Mouse (Mus musculus): ENCODE results near the gene Olfr1279. TPM values are rescaled to one million over a fixed set of nuclear protein-coding genes. Genes with fewer than 3 reads are reported as not detected.
"Not testable (repeated sequence)": the region's sequence is repeated elsewhere in the genome, so short reads cannot be mapped to it uniquely, and the experiment has no call there.

Olfr1279 gene
- not detected for total RNA-seq (2021)
- long read RNA-seq, experiment 1 = 0 reads
- long read RNA-seq, experiment 2 = 0 reads

GRCm38 (mm10) chr2:111300374-111300773 is at the start of gene Olfr1279:
Olfr1279 (plus strand) TSS chr2:111300635.
- Histone ChIP-seq H3K4me3 (no peak within 1 kb of the TSS), H3K27ac (no peak within 1 kb of the TSS)
- TF ChIP-seq CTCF (conservative IDR thresholded peaks at IDR 0.05) = no peak
- no peak for DNase-seq (ENCODE audit: low spot score in 2 of 2)

GRCm38 (mm10) chr2:111254216-111254615 is 46.2 kb upstream of the Olfr1279 start, which contains the start of gene Olfr1276:
Olfr1276 (plus strand) TSS chr2:111254516.
- no peak for TF ChIP-seq CTCF (conservative IDR thresholded peaks at IDR 0.05)
- H3K27ac ChIP-seq = no peak within 1 kb of the TSS
- H3K4me3 ChIP-seq = no peak within 1 kb of the TSS
- no peak for DNase-seq (ENCODE audit: low spot score in 2 of 2)

- no peak for DNase-seq (ENCODE audit: low spot score in 2 of 2)
- no peak for TF ChIP-seq CTCF (conservative IDR thresholded peaks at IDR 0.05)
- Histone ChIP-seq H3K4me3 (no peak within 1 kb of the TSS), H3K27ac (no peak within 1 kb of the TSS)
Measured at GRCm38 (mm10) chr2:111274006-111274405, 26.4 kb upstream of the Olfr1279 start, which contains the start of gene Olfr1277. Olfr1277 (minus strand) TSS chr2:111274106.

GRCm38 (mm10) chr2:111289836-111290235 is 10.6 kb upstream of the Olfr1279 start, which contains the start of gene Olfr1278:
Olfr1278 (plus strand) TSS chr2:111290136.
- no peak for DNase-seq (ENCODE audit: low spot score in 2 of 2)

GRCm38 (mm10) chr2:111298541-111298940 is 1.9 kb upstream of the Olfr1279 start:
- no peak for TF ChIP-seq CTCF (conservative IDR thresholded peaks at IDR 0.05)
- DNase-seq (ENCODE audit: low spot score in 2 of 2) = no peak
- Histone ChIP-seq H3K4me3 (no peak overlapping the region), H3K27ac (no peak overlapping the region)

More at GRCm38 (mm10) chr2:111289836-111290235, 10.6 kb upstream of the Olfr1279 start, which contains the start of gene Olfr1278:
- no peak within 1 kb of the TSS for H3K4me3 ChIP-seq
- TF ChIP-seq CTCF (conservative IDR thresholded peaks at IDR 0.05) = no peak
- no peak within 1 kb of the TSS for H3K27ac ChIP-seq

- Histone ChIP-seq H3K27ac (no peak within 1 kb of the TSS), H3K4me3 (no peak within 1 kb of the TSS)
- no peak for DNase-seq (ENCODE audit: low spot score in 2 of 2)
- no peak for TF ChIP-seq CTCF (conservative IDR thresholded peaks at IDR 0.05)
Measured at GRCm38 (mm10) chr2:111313717-111314116, 13.3 kb downstream of the Olfr1279 start, which contains the start of gene Olfr1280. Olfr1280 (plus strand) TSS chr2:111314017.

- H3K4me3 ChIP-seq = no peak within 1 kb of the TSS
- no peak within 1 kb of the TSS for H3K27ac ChIP-seq
- no peak for TF ChIP-seq CTCF (conservative IDR thresholded peaks at IDR 0.05)
- DNase-seq (ENCODE audit: low spot score in 2 of 2) = no peak
Measured at GRCm38 (mm10) chr2:111326220-111326619, 25.8 kb downstream of the Olfr1279 start, which contains the start of gene Olfr1281. Olfr1281 (plus strand) TSS chr2:111326520.

GRCm38 (mm10) chr2:111333721-111334120 is 33.3 kb downstream of the Olfr1279 start:
- not testable (repeated sequence) for H3K27ac ChIP-seq; H3K4me3 ChIP-seq; DNase-seq (ENCODE audit: low spot score in 2 of 2)

- no peak within 1 kb of the TSS for H3K27ac ChIP-seq
- DNase-seq (ENCODE audit: low spot score in 2 of 2) = no peak
- no peak within 1 kb of the TSS for H3K4me3 ChIP-seq
- TF ChIP-seq CTCF (conservative IDR thresholded peaks at IDR 0.05) = no peak
Measured at GRCm38 (mm10) chr2:111335976-111336375, 35.5 kb downstream of the Olfr1279 start, which contains the start of gene Olfr1282. Olfr1282 (minus strand) TSS chr2:111336076.

Other genes with a start within 250 kb of the Olfr1279 start
- not detected for gene Gm13941, start 194.7 kb upstream of the Olfr1279 start, total RNA-seq (2021)
- gene Gm15130, start 147.7 kb upstream of the Olfr1279 start, total RNA-seq (2021) = not detected
- not detected for gene 4930430A15Rik, start 71.0 kb upstream of the Olfr1279 start, total RNA-seq (2021)
- not detected for gene Olfr1275, start 65.3 kb upstream of the Olfr1279 start, total RNA-seq (2021)
- not detected for gene Olfr1276, start 46.1 kb upstream of the Olfr1279 start, total RNA-seq (2021)
- not detected for gene Olfr1277, start 26.5 kb upstream of the Olfr1279 start, total RNA-seq (2021)
- not detected for gene Olfr1278, start 10.5 kb upstream of the Olfr1279 start, total RNA-seq (2021)
- not detected for gene Olfr1280, start 13.4 kb downstream of the Olfr1279 start, total RNA-seq (2021)
- not detected for gene Olfr1281, start 25.9 kb downstream of the Olfr1279 start, total RNA-seq (2021)
- not detected for gene Olfr1282, start 35.4 kb downstream of the Olfr1279 start, total RNA-seq (2021)
- not detected for gene Olfr1283, start 66.2 kb downstream of the Olfr1279 start, total RNA-seq (2021)
- not detected for gene Olfr1284, start 74.9 kb downstream of the Olfr1279 start, total RNA-seq (2021)
- not detected for gene Olfr1286, start 122.5 kb downstream of the Olfr1279 start, total RNA-seq (2021)
- gene Olfr1287, start 148.5 kb downstream of the Olfr1279 start, total RNA-seq (2021) = not detected
- gene Olfr1288, start 173.5 kb downstream of the Olfr1279 start, total RNA-seq (2021) = not detected
- gene Olfr1289, start 180.2 kb downstream of the Olfr1279 start, total RNA-seq (2021) = not detected
- not detected for gene Olfr1290, start 193.2 kb downstream of the Olfr1279 start, total RNA-seq (2021)
- gene Olfr1291-ps1, start 196.5 kb downstream of the Olfr1279 start, total RNA-seq (2021) = not detected
- gene Olfr1293-ps, start 224.6 kb downstream of the Olfr1279 start, total RNA-seq (2021) = not detected
- not detected for gene Olfr1294, start 239.7 kb downstream of the Olfr1279 start, total RNA-seq (2021)

All from layer of hippocampus, adult 2 months (tissue).